Mouse (Mus musculus) macrophage (primary cell): ENCODE measurements around the gene Eif4e3. TPM values are rescaled to one million over a fixed set of nuclear protein-coding genes. Genes with fewer than 3 reads are reported as not detected.

ENCODE experiments used
- H3K27ac ChIP-seq: fragments of 350-480 bp; formaldehyde crosslinking; 2 replicates; pipeline ENCODE4 v1.9.0; 2021
- H3K36me3 ChIP-seq: fragments of 350-480 bp; formaldehyde crosslinking; 2 replicates; pipeline ENCODE4 v1.9.0; 2021; ENCODE audit errors: inconsistent target
- H3K4me3 ChIP-seq: fragments of 350-480 bp; formaldehyde crosslinking; 2 replicates; pipeline ENCODE4 v1.9.0; 2021; ENCODE audit errors: inconsistent target
- H3K79me2 ChIP-seq: fragments of 350-480 bp; formaldehyde crosslinking; 2 replicates; pipeline ENCODE4 v1.9.0; 2021; ENCODE audit errors: inconsistent target
- WGBS: methylation state at CpG from one replicate; pipeline ENCODE4 v1.1.7; 2026; ENCODE audit warnings: inconsistent platforms; ENCODE audit not compliant: missing documents; 5-methylcytosine and 5-hydroxymethylcytosine counted together
- polyA plus RNA-seq: library from polyadenylated mRNA; stranded (reverse); fragments of 250-400 nt; gene quantifications from 3 replicates; pipeline ENCODE4 v1.2.4, GENCODE M21; 2018; ENCODE audit warnings: inconsistent platforms

Gene Eif4e3
- polyA plus RNA-seq, 1 experiment from 2014 or later: 25.3 TPM

DNA sequence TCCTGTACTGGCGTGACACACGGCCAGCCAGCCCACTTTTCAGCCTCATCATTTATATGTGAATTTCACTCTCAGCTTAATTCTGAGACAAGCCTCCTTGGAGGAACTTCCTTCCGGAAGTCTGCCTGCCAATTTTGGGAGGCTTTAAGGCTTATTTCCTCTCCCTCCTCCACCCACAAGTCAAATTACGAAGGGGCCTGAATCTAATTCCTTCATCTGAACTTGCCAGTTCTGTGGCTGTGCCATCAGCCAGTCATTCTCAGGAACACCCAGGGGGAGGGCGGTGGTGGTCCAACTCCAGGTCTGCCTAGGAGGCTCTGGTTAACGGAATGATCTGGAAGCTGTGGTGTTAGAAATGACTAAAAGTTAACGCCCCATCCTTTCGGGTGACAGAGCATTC lies 65.7 kb downstream of the Eif4e3 start:
- WGBS: 46% methylated on average over 8 of the region's 8 CpGs
- Histone ChIP-seq H3K36me3 (no peaks in the 10 kb centered on the region), H3K79me2 (no peaks in the 10 kb centered on the region), H3K27ac (no peak overlapping the region), H3K4me3 (no peak overlapping the region)

DNA sequence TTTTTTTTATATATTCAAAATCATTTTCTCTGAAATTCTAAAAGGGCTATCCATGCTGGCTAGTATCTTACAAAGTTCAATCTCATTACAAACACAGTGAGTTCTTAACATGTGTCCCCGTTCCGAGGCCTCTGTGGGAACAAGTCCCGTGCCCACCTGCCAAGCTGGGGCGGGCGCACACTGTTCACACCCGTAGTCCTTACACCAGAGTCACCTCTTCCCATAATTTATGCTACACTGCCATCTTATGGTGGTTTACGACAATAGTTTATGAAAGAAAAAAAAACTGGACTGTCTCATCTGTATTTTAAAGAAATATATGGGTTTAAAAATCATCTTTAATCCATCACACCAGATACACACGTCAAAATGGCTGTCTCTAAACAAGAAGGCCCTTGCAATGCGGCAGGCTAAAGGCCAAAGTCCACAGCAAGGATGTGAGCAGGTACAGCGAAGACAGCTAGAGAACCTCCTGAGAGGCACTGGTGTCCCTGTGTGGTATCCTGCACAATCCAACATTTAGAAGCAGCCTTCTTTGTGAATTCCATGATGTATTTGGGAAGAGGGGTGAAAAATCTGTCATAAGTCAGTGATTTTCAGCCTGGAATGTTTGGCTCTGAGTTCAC lies 66.3 kb downstream of the Eif4e3 start:
- H3K4me3 ChIP-seq: no peak overlapping the region
- H3K36me3 ChIP-seq: no peaks in the 10 kb centered on the region
- WGBS: 22% methylated on average over 10 of the region's 10 CpGs

DNA sequence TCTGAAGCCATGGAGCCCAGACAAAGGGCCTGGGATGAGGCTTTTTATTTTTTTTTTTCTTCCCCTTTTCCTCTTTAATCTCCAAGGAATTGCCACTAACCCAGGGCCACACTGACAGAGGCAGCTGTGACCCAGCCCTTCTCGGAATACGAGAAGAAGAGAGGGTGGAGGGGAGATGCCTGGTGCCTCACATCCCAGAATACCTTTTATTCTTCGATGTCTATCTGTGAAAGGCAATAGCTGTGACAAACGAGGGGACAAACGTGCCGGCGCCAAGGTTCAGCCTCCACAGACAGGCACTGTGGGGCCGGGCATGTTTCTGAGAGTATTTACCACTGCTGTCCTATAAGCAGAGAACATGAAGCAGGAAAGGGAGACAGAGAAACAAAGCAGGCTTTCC lies 66.9 kb downstream of the Eif4e3 start:
- WGBS: 78% methylated on average over 8 of the region's 8 CpGs
- no peaks in the 10 kb centered on the region for H3K36me3 ChIP-seq
- H3K4me3 ChIP-seq: no peak overlapping the region
- no peak overlapping the region for H3K27ac ChIP-seq
- H3K79me2 ChIP-seq: no peaks in the 10 kb centered on the region

More for the DNA sequence above, 66.3 kb downstream of the Eif4e3 start:
- Histone ChIP-seq H3K79me2 (no peaks in the 10 kb centered on the region), H3K27ac (no peak overlapping the region)

DNA sequence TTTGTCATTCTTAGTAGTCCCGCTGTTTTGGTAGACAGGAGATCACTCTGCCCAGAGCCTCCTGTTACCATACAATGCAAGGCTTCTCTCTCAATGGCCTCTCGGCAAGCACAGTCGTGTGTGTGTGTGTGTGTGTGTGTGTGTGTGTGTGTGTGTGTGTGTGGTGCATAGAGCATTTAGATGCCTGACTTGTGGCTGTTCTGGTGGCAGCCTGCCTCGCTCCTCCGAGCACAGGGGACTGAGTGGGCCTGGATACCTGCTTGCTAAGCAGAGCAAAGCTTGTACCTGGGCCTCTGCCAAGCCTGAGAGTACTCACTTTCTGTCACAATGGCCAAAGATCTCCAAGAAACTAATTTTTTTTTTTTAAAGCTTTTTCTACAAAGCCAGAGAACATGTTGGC lies 67.3 kb downstream of the Eif4e3 start:
- H3K79me2 ChIP-seq: no peaks in the 10 kb centered on the region
- WGBS: 100% methylated on average over 3 of the region's 5 CpGs
- no peak overlapping the region for H3K27ac ChIP-seq
- H3K36me3 ChIP-seq: no peaks in the 10 kb centered on the region
- H3K4me3 ChIP-seq: no peak overlapping the region

DNA sequence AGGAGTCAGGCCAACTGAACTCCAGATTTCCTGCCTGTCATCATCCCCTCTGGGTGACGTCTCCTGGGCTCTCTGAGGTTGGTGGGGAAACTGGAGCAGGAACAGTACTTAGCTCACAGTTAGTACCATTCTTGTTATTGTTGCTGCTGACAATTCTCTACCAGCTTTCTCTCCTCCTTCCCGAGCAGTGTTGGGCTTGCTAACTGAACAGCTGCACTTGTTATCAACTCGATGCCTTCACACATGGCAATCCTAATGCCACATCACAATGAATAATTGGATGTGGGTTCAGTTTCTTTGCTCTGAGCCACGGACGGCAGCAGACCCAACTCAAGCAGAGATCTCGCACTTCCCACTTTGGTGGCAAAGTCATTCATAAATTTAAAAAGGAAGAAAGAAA lies 89.5 kb downstream of the Eif4e3 start:
- no peaks in the 10 kb centered on the region for H3K79me2 ChIP-seq
- H3K27ac ChIP-seq: no peak overlapping the region
- no peaks in the 10 kb centered on the region for H3K36me3 ChIP-seq
- WGBS: 38% methylated on average over 6 of the region's 6 CpGs
- no peak overlapping the region for H3K4me3 ChIP-seq

DNA sequence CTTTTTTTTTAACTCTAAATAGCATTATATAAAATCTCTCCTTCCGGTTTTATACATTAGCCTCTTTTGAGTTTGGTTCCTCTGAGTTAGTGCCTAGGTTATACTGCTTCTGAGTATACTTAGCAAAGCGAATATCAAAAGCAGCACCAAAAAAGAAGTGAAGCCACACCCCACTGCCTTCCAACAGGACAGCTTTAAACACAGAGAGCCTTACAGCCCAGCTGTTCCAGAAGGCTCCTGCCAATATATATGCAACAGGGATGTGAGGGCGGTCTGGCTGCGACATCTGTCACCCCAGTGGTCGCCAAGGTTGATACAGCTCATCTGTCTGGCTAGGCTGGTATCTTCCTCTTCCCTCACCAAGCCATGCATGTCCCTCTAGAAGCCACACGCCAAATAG lies 90.9 kb downstream of the Eif4e3 start:
- no peaks in the 10 kb centered on the region for H3K36me3 ChIP-seq

More for the DNA sequence above, 90.9 kb downstream of the Eif4e3 start:
- 97% methylated on average over 6 of the region's 6 CpGs for WGBS
- Histone ChIP-seq H3K79me2 (no peaks in the 10 kb centered on the region), H3K4me3 (no peak overlapping the region), H3K27ac (no peak overlapping the region)

Other genes with a start within 250 kb of the Eif4e3 start
- gene Foxp1, start 144.1 kb downstream of the Eif4e3 start, polyA plus RNA-seq: 33.2 to 38.9 TPM (median 36.0 TPM) in 3 replicates
- gene Gm20696, start within 50 bp of the Eif4e3 start, polyA plus RNA-seq: 0.03 to 0.27 TPM in 2 of 3 replicates, not detected in the other
- gene Gpr27, start 25.9 kb upstream of the Eif4e3 start, polyA plus RNA-seq: not detected in 3 replicates
- not detected in 3 replicates for gene Prok2, start 59.6 kb upstream of the Eif4e3 start, polyA plus RNA-seq